Mouse (Mus musculus) testis, adult 2 months (tissue): Measurements from ENCODE around the gene Trir.

Source experiments
- CTCF ChIP-seq: fragments of 200-500 bp; IDR thresholded peaks from 2 replicates; pipeline ENCODE4 v1.5.1; 2012; ENCODE audit warnings: low read depth, mild to moderate bottlenecking, inconsistent platforms, low read length, moderate library complexity; ENCODE audit not compliant: control insufficient read depth, insufficient read depth, insufficient replicate concordance
- POLR2A ChIP-seq: fragments of 200-500 bp; IDR thresholded peaks from 2 replicates; pipeline ENCODE4 v1.6.1; 2012; ENCODE audit warnings: low read depth, mild to moderate bottlenecking, inconsistent platforms, low read length, moderate library complexity; ENCODE audit not compliant: control insufficient read depth

DNA sequence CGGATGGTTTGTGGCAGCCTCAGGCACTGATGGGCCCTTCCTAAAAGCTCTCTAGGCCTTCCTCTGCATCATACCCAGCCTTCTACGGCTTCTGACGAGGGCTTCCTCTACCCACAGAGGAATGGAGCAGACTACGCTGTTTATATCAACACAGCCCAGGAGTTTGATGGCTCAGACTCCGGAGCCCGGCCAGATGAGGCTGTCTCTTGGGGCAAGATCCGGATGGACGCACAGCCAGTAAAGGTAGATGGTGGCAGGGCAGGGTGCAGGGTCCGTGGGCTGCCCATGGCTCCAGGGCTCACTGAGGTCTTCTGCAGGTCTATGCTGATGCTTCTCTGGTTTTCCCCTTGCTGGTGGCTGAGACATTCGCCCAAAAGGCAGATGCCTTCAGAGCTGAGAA, 48.0 kb downstream of the Trir start:
- TF ChIP-seq CTCF (no peak), POLR2A (no peak)
